Mouse (Mus musculus) ovary, adult 18-20 months (tissue): ENCODE data around the gene Ip6k2.

ENCODE experiments used
- DNase-seq: peaks from one replicate; pipeline ENCODE4 v3.0.0; 2022; ENCODE audit warnings: low spot score, mixed read lengths

The Ip6k2 gene

GRCm38 (mm10) chr9:108782836-108783547 is 604 bp upstream of the Ip6k2 start:
- no peak for DNase-seq

GRCm38 (mm10) chr9:108785416-108785815 is 1.8 kb downstream of the Ip6k2 start:
- DNase-seq = no peak

- no peak for DNase-seq
These were observed 2.9 kb downstream of the Ip6k2 start for GRCm38 (mm10) chr9:108786494-108786893.

GRCm38 (mm10) chr9:108787080-108787479 is 3.5 kb downstream of the Ip6k2 start:
- DNase-seq = no peak

GRCm38 (mm10) chr9:108788713-108789112 is 5.1 kb downstream of the Ip6k2 start:
- no peak for DNase-seq

- no peak for DNase-seq
These were observed 8.7 kb downstream of the Ip6k2 start for GRCm38 (mm10) chr9:108792307-108792706.

GRCm38 (mm10) chr9:108792730-108793129 is 9.1 kb downstream of the Ip6k2 start:
- no peak for DNase-seq

GRCm38 (mm10) chr9:108795281-108795680 is 11.7 kb downstream of the Ip6k2 start:
- no peak for DNase-seq

- peak; percentile 51 for DNase-seq
These were observed 12.2 kb downstream of the Ip6k2 start for GRCm38 (mm10) chr9:108795762-108796161.

GRCm38 (mm10) chr9:108796351-108796981 is 12.9 kb downstream of the Ip6k2 start:
- no peak for DNase-seq

GRCm38 (mm10) chr9:108797477-108797876 is 13.9 kb downstream of the Ip6k2 start:
- DNase-seq = no peak

GRCm38 (mm10) chr9:108798508-108799075 is 15.0 kb downstream of the Ip6k2 start:
- DNase-seq = no peak

GRCm38 (mm10) chr9:108799564-108799963 is 16.0 kb downstream of the Ip6k2 start:
- no peak for DNase-seq

- no peak for DNase-seq
These were observed 22.2 kb downstream of the Ip6k2 start for GRCm38 (mm10) chr9:108805768-108806167.

GRCm38 (mm10) chr9:108806379-108806778 is 22.8 kb downstream of the Ip6k2 start:
- no peak for DNase-seq

GRCm38 (mm10) chr9:108806831-108807230 is 23.2 kb downstream of the Ip6k2 start:
- no peak for DNase-seq

GRCm38 (mm10) chr9:108807674-108808073 is 24.1 kb downstream of the Ip6k2 start:
- DNase-seq = no peak

GRCm38 (mm10) chr9:108808163-108808665 is 24.6 kb downstream of the Ip6k2 start, which contains the start of gene Nckipsd:
TSS of gene Nckipsd (plus strand) at chr9:108808368.
- peak; percentile 83 for DNase-seq

- DNase-seq = no peak
These were observed 25.6 kb downstream of the Ip6k2 start for GRCm38 (mm10) chr9:108809188-108809587.

- DNase-seq = no peak
These were observed 26.1 kb downstream of the Ip6k2 start for GRCm38 (mm10) chr9:108809723-108810122.

GRCm38 (mm10) chr9:108810516-108810915 is 26.9 kb downstream of the Ip6k2 start:
- no peak for DNase-seq

- DNase-seq = no peak
These were observed 32.0 kb downstream of the Ip6k2 start for GRCm38 (mm10) chr9:108815557-108815956.

- no peak for DNase-seq
These were observed 35.9 kb downstream of the Ip6k2 start for GRCm38 (mm10) chr9:108819495-108819894.
